Mouse (Mus musculus) brain, embryonic 14.5 days (tissue): ENCODE measurements around the gene Haus7.
A peak's percentile ranks its signal among the peaks of the same experiment; 100 is the strongest.

Experiments used
- CTCF ChIP-seq: fragments of 200-500 bp; IDR thresholded peaks from 2 replicates; pipeline ENCODE4 v1.5.1; 2012; ENCODE audit warnings: inconsistent platforms, mild to moderate bottlenecking, moderate library complexity, borderline replicate concordance; ENCODE audit not compliant: insufficient read depth, insufficient read length; ENCODE audit errors: extremely low read depth
- POLR2A ChIP-seq: fragments of 200-500 bp; IDR thresholded peaks from 2 replicates; pipeline ENCODE4 v1.6.1; 2012; ENCODE audit warnings: mild to moderate bottlenecking, inconsistent platforms, borderline replicate concordance; ENCODE audit not compliant: poor library complexity, insufficient read depth, insufficient read length, severe bottlenecking; ENCODE audit errors: extremely low read depth

GRCm38 (mm10) chrX:73458877-73459392 is at the start of gene Haus7:
- TF ChIP-seq POLR2A (peak; percentile 17; the same call in 1 of the 2 replicates), CTCF (peak; percentile 37; the same call in 1 of the 2 replicates)
